Mouse (Mus musculus): ENCODE measurements around the gene Gpatch4.

Gpatch4 gene

GRCm38 (mm10) chr3:88101736-88102135, 58.8 kb downstream of the Gpatch4 start:
- no peak for DNase-seq

- DNase-seq = no peak
Observed at GRCm38 (mm10) chr3:88102196-88102595, 59.3 kb downstream of the Gpatch4 start.

GRCm38 (mm10) chr3:88102611-88103010, 59.7 kb downstream of the Gpatch4 start:
- DNase-seq = no peak
